Mouse (Mus musculus) CD4-positive, CD25-positive, alpha-beta regulatory T cell, adult 4 months (primary cell): Measurements from ENCODE around the gene Hoxd3. TPM values are rescaled to one million over a fixed set of nuclear protein-coding genes. Genes with fewer than 3 reads are reported as not detected.

Source experiments
- ATAC-seq: one replicate; pipeline ENCODE4 v1.8.0; 2017
- polyA plus RNA-seq, 2 experiments: library from polyadenylated mRNA; unstranded; fragments of 100-300 nt; shearing (Covaris generic); gene quantifications; one replicate each; pipeline ENCODE4 v1.2.1; 2017

The Hoxd3 gene
- polyA plus RNA-seq, 2 experiments from 2014 or later: not detected

DNA sequence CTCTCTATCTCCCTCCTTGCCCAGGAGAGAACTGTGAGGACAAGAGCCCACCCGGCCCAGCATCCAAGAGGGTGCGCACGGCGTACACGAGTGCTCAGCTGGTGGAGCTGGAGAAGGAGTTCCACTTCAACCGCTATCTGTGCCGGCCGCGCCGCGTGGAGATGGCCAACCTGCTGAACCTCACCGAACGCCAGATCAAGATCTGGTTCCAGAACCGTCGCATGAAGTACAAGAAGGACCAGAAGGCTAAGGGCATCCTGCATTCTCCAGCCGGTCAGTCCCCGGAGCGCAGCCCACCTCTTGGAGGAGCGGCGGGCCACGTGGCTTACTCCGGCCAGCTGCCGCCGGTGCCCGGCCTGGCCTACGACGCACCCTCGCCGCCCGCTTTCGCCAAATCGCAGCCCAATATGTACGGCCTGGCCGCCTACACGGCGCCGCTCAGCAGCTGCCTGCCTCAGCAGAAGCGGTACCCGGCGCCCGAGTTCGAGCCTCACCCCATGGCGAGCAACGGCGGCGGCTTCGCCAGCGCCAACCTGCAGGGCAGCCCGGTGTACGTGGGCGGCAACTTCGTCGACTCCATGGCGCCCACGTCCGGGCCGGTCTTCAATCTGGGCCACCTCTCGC is 34.7 kb downstream of the Hoxd3 start:
- no peak for ATAC-seq

DNA sequence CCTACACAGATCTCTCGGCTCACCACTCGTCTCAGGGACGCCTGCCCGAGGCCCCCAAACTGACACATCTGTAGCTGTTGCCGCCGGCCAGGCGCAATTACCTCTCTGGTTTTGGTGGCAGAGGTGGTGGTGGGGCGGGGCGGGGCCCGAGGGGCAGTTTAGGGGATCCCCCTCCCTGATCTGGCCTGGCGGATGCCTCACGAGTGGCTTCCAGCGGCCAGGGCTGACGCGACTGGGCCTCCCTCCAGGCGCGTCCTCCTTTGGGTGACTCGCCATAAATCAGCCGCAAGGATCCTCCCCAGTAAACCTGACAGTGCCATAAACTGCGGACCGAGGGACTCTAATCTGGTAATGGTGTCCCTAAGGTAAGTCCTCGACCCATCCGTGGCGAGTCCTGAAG is 35.3 kb downstream of the Hoxd3 start:
- no peak for ATAC-seq

- no peak for ATAC-seq
These were observed 36.0 kb downstream of the Hoxd3 start for GRCm38 (mm10) chr2:74747661-74748141.

DNA sequence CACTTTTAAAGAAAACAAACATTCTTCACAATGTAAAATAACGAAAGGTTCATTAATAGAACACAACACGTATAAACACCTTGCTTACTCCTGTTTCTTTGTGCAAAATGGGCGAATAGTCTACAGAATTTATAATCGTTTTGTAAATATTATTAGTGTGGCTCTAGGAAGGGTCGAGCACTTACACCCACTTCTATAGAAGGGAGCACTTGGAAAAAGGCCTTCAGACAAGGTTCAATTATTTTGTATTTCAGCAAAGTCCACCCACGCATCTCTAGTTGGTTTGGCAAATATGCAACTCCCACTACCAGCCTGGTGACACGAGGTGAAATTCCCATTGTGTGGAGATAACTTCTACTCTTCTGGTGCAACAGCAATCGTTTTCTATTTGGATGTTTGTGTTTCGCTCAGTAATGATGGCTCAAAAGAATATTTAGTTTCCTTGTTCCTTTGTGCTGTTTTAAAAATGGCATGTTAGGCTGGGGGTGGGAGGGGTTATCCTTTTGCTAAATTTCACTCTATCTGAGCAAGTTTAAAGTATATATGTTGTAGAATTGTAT is 36.8 kb downstream of the Hoxd3 start:
- no peak for ATAC-seq

- ATAC-seq: peak; percentile 85
These were observed 37.8 kb downstream of the Hoxd3 start for GRCm38 (mm10) chr2:74749337-74750121.

DNA sequence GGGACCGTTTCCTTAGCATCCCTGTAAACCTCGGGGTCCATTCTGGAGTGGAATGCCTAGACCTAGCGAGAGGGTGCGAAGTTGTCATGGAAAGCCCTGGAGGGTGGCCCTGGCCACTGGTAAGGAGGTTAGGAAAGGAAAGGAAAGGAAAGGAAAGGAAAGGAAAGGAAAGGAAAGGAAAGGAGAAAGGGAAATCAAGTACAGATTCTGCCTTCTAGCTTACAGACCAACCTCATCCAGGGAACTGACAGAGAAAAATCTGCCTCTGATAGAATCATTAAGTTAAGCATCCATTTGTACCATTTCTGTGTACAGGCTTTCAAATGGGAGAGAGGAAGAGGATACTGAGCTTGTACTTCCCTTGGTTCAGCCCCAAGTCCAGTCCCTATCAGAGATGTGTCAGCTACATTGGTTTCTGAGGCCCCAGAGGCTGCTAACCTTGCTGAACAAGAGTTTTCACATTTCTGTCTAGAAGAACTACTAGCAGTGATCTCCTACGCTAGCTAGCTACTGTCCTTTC is 39.1 kb downstream of the Hoxd3 start:
- ATAC-seq: no peak

GRCm38 (mm10) chr2:74751861-74752260 is 40.1 kb downstream of the Hoxd3 start:
- no peak for ATAC-seq

- ATAC-seq: no peak
These were observed 40.9 kb downstream of the Hoxd3 start for GRCm38 (mm10) chr2:74752431-74753174.

DNA sequence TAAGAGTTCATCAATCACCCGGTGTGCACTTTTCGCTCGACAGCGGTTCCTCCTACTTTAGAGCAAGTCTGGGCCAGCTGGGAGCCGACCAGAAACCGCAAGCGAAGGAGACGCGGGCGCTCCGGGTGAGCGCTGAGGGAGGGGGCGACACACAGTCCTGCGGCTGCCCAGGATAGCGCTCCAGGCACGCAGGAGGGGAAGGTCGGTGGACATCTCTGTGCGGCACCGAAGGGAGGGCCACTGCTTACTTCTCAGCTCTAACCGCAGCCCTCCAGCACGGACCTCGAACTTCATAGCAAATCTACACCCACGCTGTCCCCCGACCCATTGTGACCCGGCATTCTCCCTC is 41.4 kb downstream of the Hoxd3 start:
- ATAC-seq: no peak

GRCm38 (mm10) chr2:74753711-74754110 is 42.0 kb downstream of the Hoxd3 start:
- no peak for ATAC-seq

- ATAC-seq: no peak
These were observed 48.4 kb downstream of the Hoxd3 start for GRCm38 (mm10) chr2:74760146-74760545.

DNA sequence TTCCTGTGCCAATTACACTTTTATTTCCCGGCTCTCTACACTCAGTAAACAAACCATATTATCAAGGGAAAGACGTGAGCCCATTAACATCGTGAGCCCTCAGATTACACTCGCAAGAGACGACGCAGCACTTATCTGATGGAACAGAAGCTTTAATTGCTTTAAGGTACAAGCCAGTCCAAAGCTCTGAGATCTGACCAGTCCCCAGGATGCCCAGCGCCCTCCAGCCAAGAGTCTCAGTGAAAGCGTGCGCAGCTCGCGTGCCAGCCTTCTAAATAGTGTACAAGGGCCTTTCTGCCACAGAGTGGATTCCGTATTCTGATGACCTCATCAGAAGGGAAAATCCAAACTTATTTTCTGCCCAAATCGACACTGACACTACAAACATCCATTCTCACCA is 50.2 kb downstream of the Hoxd3 start:
- no peak for ATAC-seq

DNA sequence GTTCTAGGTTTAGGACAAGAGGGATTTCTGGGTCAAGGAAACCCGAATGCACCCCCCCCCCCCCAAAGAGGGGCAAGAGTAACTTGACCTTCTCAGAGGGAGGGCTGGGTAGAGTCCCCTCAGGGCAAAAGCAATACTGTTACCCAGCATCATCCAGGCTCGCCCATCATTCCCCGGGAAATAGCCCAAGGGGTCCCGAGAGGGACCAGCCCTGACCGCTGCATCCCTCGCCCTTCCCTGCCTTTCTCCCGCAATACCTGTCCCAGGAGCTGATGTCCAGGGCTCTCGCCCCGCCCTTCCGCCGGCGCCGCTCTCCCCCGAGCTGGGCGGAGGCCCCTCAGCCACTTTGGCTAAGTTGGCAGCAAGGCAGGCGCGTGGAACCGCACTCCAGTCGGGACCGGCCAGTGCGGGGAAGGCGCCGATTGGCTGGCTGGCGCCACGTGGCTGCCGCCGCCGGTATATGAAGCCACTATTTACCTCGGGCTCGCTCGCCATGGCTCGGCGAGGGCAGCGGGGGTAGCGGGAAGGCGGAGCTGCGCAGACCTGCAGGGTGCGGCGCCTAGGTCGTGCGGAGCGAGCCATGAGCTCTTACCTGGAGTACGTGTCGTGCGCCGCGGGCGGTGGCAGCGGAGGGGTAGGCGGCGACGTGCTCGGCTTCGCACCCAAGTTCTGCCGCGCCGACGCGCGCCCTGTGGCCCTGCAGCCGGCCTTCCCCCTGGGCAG is 51.0 kb downstream of the Hoxd3 start, which contains the start of gene Hoxd1:
Gene Hoxd1 (plus strand): TSS at position 459 of the 723 bp plus-strand sequence.
- ATAC-seq: no peak

DNA sequence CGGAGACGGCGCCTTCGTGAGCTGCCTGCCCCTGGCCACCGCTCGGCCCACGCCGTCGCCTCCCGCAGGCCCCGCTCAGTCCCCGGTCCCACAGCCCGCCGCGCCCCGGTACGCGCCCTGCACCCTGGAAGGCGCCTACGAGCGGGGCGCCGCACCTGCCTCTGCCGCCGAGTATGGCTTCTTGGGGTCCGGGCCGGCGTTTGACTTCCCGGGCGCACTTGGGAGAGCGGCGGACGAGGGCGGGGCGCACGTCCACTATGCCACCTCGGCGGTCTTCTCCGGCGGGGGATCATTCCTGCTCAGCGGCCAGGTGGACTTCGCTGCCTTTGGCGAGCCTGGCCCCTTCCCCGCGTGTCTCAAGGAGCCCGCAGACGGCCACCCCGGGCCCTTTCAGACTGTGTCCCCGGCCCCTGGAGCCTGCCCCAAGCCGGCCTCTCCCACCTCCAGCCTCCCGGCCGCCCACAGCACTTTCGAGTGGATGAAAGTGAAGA is 51.6 kb downstream of the Hoxd3 start:
- no peak for ATAC-seq

- ATAC-seq: no peak
These were observed 52.2 kb downstream of the Hoxd3 start for GRCm38 (mm10) chr2:74763976-74764375.

- ATAC-seq: no peak
These were observed 62.6 kb downstream of the Hoxd3 start for GRCm38 (mm10) chr2:74774359-74774758.

DNA sequence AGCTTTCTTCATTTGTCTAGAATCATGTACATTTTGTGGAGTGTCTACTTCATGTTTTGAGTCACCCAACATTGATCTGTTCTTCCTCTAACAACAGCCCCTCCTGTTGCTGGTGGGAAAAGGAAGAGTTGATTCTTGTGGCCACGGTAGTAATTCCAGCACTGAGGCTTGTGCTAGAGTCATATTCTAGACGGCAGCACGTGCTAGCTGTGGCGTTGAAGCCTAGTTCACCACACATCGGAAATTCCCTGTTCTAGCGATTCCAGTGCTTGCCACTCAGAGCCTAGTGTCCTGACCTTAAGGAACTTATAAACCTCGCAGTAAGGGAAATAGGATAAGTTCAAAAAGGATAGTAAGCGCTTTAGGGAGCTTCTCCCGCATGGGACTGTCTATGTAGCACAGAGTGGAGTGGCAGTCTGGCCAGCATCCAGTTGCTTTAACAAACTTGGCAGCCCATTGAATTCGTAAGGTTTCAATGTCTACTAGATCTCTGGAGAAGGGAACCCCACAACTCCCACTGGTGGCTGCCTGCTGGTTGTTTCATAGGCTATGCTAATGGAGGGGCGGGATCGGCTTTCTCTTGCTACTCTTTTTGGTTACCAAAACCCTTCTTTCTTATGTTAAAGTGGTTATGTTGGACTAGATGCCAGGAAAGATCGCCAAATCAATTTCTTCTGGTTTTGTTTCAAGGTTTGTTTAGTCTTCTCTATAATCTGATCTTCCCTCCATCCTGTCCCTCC is 66.0 kb downstream of the Hoxd3 start:
- ATAC-seq: no peak

DNA sequence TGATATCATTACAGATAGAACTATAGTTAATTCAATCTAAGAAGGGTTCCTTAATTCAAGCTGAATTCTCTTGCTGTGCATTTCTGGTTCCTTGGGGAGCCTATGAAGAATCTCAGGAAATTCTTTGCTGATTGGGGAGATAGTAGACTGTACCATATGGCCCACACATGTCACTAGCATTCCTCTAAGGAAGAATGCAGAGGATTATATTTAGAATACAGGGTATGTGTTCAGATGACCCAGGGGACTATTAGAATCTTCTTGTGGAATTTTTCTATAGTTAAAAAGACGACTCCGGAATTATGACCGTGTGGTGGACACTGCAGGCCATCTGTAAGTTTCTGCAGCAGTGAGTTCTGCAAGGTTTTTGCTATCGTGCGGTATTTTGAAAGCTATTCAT is 69.7 kb downstream of the Hoxd3 start:
- ATAC-seq: no peak

DNA sequence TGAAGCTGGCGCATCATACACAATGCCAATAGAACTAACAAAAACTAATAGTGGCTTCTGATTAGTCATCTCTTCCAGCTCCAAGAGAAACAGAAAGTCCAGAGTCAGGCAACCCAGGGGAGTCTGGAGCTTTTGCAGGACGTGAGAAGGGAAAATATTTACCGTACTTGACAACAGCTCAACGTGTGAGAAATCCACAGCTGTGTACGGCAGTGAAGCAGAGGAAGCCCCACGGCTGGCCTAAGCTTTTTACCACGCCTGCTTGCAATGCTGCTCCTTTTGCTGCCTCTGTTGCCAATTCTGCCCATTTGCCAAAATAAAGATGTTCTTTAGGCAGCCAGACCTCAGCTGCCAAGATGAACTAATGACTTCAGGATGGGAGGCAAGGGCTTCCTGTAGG is 83.8 kb downstream of the Hoxd3 start:
- no peak for ATAC-seq
